Mouse (Mus musculus) bone marrow, adult 2 months (tissue): Measurements from ENCODE around the gene Fam50b.

Experiments
- CTCF ChIP-seq: fragments of 200-500 bp; IDR thresholded peaks from 2 replicates; pipeline ENCODE4 v1.5.1; 2011; ENCODE audit warnings: low read length, control low read depth; ENCODE audit not compliant: control insufficient read depth, insufficient read depth
- POLR2A ChIP-seq: fragments of 200-500 bp; IDR thresholded peaks from 2 replicates; pipeline ENCODE4 v1.6.1; 2011; ENCODE audit warnings: low read depth, mild to moderate bottlenecking, control low read depth, low read length, borderline replicate concordance; ENCODE audit not compliant: control insufficient read depth

DNA sequence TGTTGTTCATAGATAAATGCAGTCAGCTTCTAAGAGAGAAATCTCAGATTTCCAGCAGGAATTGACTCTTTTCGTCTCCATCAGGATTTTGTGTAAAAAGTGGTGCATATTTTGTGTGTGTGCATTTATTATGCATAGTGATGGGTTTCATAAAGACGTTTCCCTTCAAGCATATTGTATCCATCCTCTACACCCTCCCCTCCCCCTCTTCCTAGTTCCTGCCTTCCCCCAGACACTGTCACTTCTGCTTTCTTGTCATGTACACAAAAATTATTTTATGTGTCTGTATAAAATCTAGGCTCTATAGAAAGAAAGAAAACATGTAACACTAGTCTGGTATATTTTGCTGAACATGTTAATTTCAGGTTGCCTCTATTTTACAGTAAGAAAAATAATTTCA is 34.6 kb upstream of the Fam50b start:
- TF ChIP-seq POLR2A (no peak), CTCF (no peak)
